Mouse (Mus musculus) forebrain, postnatal 0 days (tissue): ENCODE results near the gene 3110082J24Rik. TPM values are rescaled to one million over a fixed set of nuclear protein-coding genes. Genes with fewer than 3 reads are reported as not detected.

ENCODE experiments used
- ATAC-seq: fragments of 200-750 bp; cut with Nextera tagmentation; 2 replicates; pipeline ENCODE4 v1.8.0; 2017; ENCODE audit warnings: mild to moderate bottlenecking, moderate library complexity
- DNase-seq: peaks from one replicate; pipeline ENCODE4 v3.0.0-alpha.2; 2015
- H3K27ac ChIP-seq: fragments of 300-500 bp; sonication (generic); 2 replicates; pipeline ENCODE4 v1.5.1; 2014; ENCODE audit warnings: low read depth, mild to moderate bottlenecking, antibody characterized with exemption, low read length, moderate library complexity, mixed read lengths
- H3K27me3 ChIP-seq: fragments of 300-500 bp; sonication (generic); 2 replicates; pipeline ENCODE4 v1.6.1; 2014; ENCODE audit warnings: mild to moderate bottlenecking, low read length, mixed read lengths; ENCODE audit not compliant: insufficient read depth
- H3K36me3 ChIP-seq: fragments of 300-500 bp; sonication (generic); 2 replicates; pipeline ENCODE4 v1.6.1; 2014; ENCODE audit warnings: mild to moderate bottlenecking, moderate library complexity; ENCODE audit not compliant: insufficient read depth
- H3K4me1 ChIP-seq: fragments of 300-500 bp; sonication (generic); 2 replicates; pipeline ENCODE4 v1.6.1; 2014; ENCODE audit warnings: antibody characterized with exemption; ENCODE audit not compliant: insufficient read depth
- H3K4me2 ChIP-seq: fragments of 300-500 bp; sonication (generic); 2 replicates; pipeline ENCODE4 v1.6.1; 2014; ENCODE audit warnings: low read depth, mild to moderate bottlenecking, moderate library complexity
- H3K4me3 ChIP-seq: fragments of 300-500 bp; sonication (generic); 2 replicates; pipeline ENCODE4 v1.5.1; 2014; ENCODE audit warnings: low read depth, low read length, mixed read lengths
- H3K9ac ChIP-seq: fragments of 300-500 bp; sonication (generic); 2 replicates; pipeline ENCODE4 v1.6.1; 2014; ENCODE audit warnings: mild to moderate bottlenecking
- H3K9me3 ChIP-seq: fragments of 300-500 bp; sonication (generic); 2 replicates; pipeline ENCODE4 v1.6.1; 2016; ENCODE audit warnings: low read length
- CTCF ChIP-seq: sonication (generic); IDR thresholded peaks from 2 replicates; pipeline ENCODE4 v1.5.1; 2016; ENCODE audit warnings: antibody characterized with exemption, control low read depth, low read depth
- WGBS: fragments of 180-500 bp; shearing (Covaris S2); extraction: QIAGEN DNeasy Blood & Tissue Kit; methylation state at CpG from one replicate; pipeline ENCODE4 v1.1.7; 2014; 5-methylcytosine and 5-hydroxymethylcytosine counted together
- polyA plus RNA-seq: library from polyadenylated mRNA; unstranded; fragments of >200 nt; fragmentation: Nextera tagmentation; extraction: Ambion mirVana; gene quantifications from 2 replicates; pipeline ENCODE4 v1.2.1, GENCODE M21; 2015
- total RNA-seq: library from RNA; depleted of rRNA; stranded (reverse); fragments of >200 nt; gene quantifications from 2 replicates; pipeline ENCODE4 v1.2.3, GENCODE M21; 2014

3110082J24Rik gene
- total and polyA plus RNA-seq, 2 experiments from 2014 or later: 2.0 to 2.5 TPM

DNA sequence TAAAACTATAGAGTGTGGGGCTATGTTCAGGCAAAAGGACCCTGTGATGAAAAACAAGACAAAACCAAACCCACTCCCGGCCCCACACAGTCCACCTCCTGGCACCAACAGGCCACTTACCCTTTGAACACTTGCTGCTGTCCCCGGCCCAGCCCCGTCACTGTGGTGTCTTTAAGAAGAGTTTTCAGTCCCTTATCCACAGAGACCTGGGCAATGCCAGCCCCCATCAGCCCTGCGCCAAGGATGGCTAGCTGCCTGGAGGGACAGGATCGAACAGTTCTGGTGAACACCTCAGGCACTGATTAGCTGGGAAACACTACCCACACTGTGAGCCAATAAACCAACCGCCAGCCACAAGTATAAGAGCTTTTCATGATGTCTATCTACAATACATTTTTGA, 22.8 kb upstream of the 3110082J24Rik start:
- Histone ChIP-seq H3K4me1 (no peaks in the 10 kb centered on the region), H3K9ac (no peak overlapping the region), H3K4me2 (no peak overlapping the region), H3K27me3 (no peaks in the 10 kb centered on the region), H3K36me3 (peaks cover 71% of the 10 kb centered on the region), H3K9me3 (no peaks in the 10 kb centered on the region), H3K4me3 (no peak overlapping the region), H3K27ac (no peak overlapping the region)
- ATAC-seq: no peak
- TF ChIP-seq CTCF: no peak
- no peak for DNase-seq
- 88% methylated on average over 6 of the region's 6 CpGs for whole genome bisulfite sequencing

DNA sequence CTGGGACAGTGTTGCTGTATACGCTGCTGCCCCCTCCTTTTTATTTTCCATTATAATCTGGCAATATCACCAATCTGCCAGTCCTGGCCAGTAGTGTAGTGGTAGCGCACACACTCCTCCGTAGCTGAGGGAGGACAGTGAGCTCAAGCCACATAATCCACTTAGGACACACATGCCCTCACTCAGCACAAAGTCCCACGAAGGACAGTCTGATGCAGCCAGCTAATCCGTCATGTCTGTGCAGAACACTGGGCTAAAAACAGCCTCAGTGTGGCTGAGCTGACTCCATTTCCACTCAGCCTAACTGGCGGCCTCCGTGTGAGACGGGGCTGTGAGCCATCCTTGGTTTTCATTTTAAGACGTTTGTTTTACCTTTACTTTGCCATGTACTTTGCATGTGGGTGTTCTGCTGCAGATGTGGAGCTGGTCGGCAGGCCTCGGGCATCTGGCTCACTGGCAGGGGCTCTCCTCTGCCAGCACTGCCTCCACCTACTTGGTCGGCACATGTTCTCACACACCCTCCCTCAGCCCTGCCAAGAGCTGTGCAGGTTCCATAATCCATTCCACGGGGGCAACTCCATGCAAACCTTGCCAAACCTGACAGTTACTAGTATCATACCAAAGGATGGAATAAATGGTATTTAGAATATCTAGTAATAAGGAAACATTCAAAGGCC, 22.2 kb upstream of the 3110082J24Rik start:
- Histone ChIP-seq H3K4me3 (no peak overlapping the region), H3K27ac (no peak overlapping the region), H3K4me2 (no peak overlapping the region), H3K4me1 (no peaks in the 10 kb centered on the region), H3K9ac (no peak overlapping the region), H3K9me3 (no peaks in the 10 kb centered on the region), H3K27me3 (no peaks in the 10 kb centered on the region), H3K36me3 (peaks cover 77% of the 10 kb centered on the region)
- DNase-seq (no peak), ATAC-seq (no peak)
- 91% methylated on average over 13 of the region's 13 CpGs for WGBS
- no peak for TF ChIP-seq CTCF

DNA sequence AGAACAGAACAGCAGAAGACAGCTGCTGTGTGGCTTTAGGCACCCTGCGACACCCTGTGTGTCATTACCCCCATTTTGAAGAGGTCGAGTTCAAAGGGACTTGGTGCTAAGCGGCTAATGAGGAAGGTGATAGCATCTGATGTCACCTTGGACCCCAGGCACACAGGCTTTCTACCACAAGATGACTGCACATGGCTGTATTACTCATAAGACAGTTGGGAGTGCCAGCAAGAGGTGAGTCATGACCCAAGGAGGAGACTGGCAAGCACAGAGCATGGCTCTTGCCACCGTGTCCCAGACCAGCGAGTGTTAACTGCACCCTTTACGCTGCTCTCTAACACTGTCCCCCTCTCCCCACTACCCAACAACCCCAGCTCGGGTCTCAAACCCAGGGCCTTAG, 20.9 kb upstream of the 3110082J24Rik start:
- no peak overlapping the region for H3K9ac ChIP-seq
- H3K4me3 ChIP-seq: no peak overlapping the region
- no peak for TF ChIP-seq CTCF
- no peaks in the 10 kb centered on the region for H3K4me1 ChIP-seq
- H3K4me2 ChIP-seq: no peak overlapping the region
- peaks cover 78% of the 10 kb centered on the region for H3K36me3 ChIP-seq
- no peaks in the 10 kb centered on the region for H3K27me3 ChIP-seq
- 89% methylated on average over 7 of the region's 7 CpGs for WGBS
- DNase-seq (no peak), ATAC-seq (no peak)
- H3K9me3 ChIP-seq: no peaks in the 10 kb centered on the region
- no peak overlapping the region for H3K27ac ChIP-seq

DNA sequence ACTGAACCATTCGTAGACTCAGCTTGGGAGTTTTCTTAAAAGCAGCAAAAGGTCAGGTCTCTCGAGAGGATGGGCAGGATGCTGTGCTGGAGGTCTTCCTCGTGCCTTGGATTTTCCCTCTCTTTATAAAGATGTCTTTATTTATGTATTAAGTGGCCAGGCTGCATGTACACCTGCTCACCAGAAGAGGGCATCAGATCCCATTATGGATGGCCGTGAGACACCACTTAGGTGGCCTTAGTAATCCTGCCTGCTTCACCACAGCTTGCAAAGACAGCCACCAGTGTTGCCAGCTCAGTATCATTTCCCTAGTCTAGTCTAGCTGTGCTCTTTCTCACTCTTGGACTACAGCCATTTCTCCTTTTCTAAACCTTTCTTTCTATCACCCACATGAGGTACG, 19.7 kb upstream of the 3110082J24Rik start:
- WGBS: 43% methylated on average over 5 of the region's 5 CpGs

DNA sequence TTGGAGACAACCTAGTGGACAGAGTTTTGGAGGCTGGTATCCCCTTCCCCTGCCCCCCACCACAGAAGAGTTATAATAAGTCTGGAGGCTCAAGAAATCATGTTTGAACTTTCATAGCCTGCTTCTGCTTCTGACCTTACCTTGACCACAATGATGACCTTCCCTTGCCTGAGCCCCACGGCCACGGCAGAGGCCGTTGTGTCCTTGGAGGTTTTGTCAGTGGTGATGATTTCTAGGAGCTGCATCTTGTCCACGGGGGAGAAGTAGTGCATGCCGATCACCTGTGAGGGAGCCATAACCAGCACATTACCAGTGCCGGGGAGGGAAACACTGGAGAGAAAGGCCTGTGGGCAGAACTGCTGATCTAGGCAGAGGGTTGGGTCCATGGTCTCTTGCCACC, 16.6 kb upstream of the 3110082J24Rik start:
- H3K4me1 ChIP-seq: no peaks in the 10 kb centered on the region

More for the DNA sequence above, 19.7 kb upstream of the 3110082J24Rik start:
- peak; percentile 71 for TF ChIP-seq CTCF
- Histone ChIP-seq H3K27me3 (no peaks in the 10 kb centered on the region), H3K9me3 (no peaks in the 10 kb centered on the region), H3K36me3 (peaks cover 84% of the 10 kb centered on the region), H3K4me2 (no peak overlapping the region), H3K4me1 (no peaks in the 10 kb centered on the region), H3K27ac (no peak overlapping the region), H3K4me3 (no peak overlapping the region), H3K9ac (no peak overlapping the region)
- no peak for ATAC-seq
- peak; percentile 47 for DNase-seq

GRCm38 (mm10) chr5:30120106-30120505, 14.2 kb upstream of the 3110082J24Rik start:
- Histone ChIP-seq H3K9me3 (no peaks in the 10 kb centered on the region), H3K4me1 (no peaks in the 10 kb centered on the region), H3K27me3 (no peaks in the 10 kb centered on the region), H3K27ac (no peak overlapping the region), H3K4me2 (no peak overlapping the region), H3K9ac (no peak overlapping the region), H3K4me3 (no peak overlapping the region), H3K36me3 (peaks cover 70% of the 10 kb centered on the region)
- 83% methylated on average over 7 of the region's 7 CpGs for WGBS
- DNase-seq: no peak
- no peak for ATAC-seq
- no peak for TF ChIP-seq CTCF

More for the DNA sequence above, 16.6 kb upstream of the 3110082J24Rik start:
- no peaks in the 10 kb centered on the region for H3K27me3 ChIP-seq
- H3K4me2 ChIP-seq: no peak overlapping the region
- DNase-seq: no peak
- no peak overlapping the region for H3K4me3 ChIP-seq
- no peak overlapping the region for H3K9ac ChIP-seq
- H3K27ac ChIP-seq: no peak overlapping the region
- no peaks in the 10 kb centered on the region for H3K9me3 ChIP-seq
- 94% methylated on average over 6 of the region's 6 CpGs for WGBS
- no peak for TF ChIP-seq CTCF
- ATAC-seq: no peak
- H3K36me3 ChIP-seq: peaks cover 83% of the 10 kb centered on the region

DNA sequence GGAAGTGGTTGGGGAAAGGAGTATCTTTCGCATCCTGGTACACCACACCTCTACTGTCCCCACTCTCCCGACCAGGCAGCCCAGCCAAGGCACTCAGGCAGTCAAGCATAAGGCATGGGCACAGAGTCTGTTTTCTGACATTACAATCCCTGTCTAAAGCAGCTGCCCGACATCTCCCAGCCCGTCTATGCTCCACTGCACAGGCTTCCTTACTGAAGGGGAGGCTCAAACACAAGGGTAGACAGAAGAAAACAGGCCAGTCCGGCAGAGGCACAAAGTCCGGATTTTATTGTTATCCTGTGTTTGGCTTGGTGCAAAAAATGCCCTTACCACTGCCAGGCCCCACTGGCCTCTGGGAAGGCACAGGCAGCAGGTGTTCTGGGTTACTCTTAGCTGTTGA, 13.3 kb upstream of the 3110082J24Rik start:
- Histone ChIP-seq H3K27ac (no peak overlapping the region), H3K36me3 (peaks cover 61% of the 10 kb centered on the region), H3K9me3 (no peaks in the 10 kb centered on the region), H3K27me3 (no peaks in the 10 kb centered on the region), H3K4me3 (no peak overlapping the region), H3K9ac (no peak overlapping the region), H3K4me2 (no peak overlapping the region), H3K4me1 (no peaks in the 10 kb centered on the region)
- WGBS: 85% methylated on average over 6 of the region's 6 CpGs
- no peak for TF ChIP-seq CTCF
- DNase-seq: no peak
- ATAC-seq: no peak
